Mouse (Mus musculus): ENCODE results near the gene Zfp968. TPM values are rescaled to one million over a fixed set of nuclear protein-coding genes. Genes with fewer than 3 reads are reported as not detected.

Gene Zfp968
- 1 to 10 TPM in 1 of 2 experiments, not detected in 1; 2.8 TPM for total RNA-seq (2023)

GRCm38 (mm10) chr2:175372136-175372535 lies at the start of gene Zfp968:
Gene Zfp968, plus strand, starts transcription at chr2:175372436.

GRCm38 (mm10) chr2:175338097-175338496 lies 34.1 kb upstream of the Zfp968 start, which contains the start of gene Gm4631:
Gene Gm4631, minus strand, starts transcription at chr2:175338197.

Other genes with a start within 250 kb of the Zfp968 start
- gene Gm14399, start 230.4 kb upstream of the Zfp968 start, total RNA-seq (2023) = 1 to 10 TPM; 1.5 to 1.9 TPM
- gene Gm14443, start 196.6 kb upstream of the Zfp968 start, total RNA-seq (2023) = under 1 TPM; 0.20 to 0.30 TPM
- 10 to 100 TPM; 14.5 to 22.2 TPM for gene Gm14391, start 165.5 kb upstream of the Zfp968 start, total RNA-seq (2023)
- 1 to 10 TPM; 2.1 to 2.5 TPM for gene Gm14440, start 97.3 kb upstream of the Zfp968 start, total RNA-seq (2023)
- 10 to 100 TPM in 1 of 2 experiments, 1 to 10 TPM in 1; 9.0 to 10.6 TPM for gene Gm4631, start 34.2 kb upstream of the Zfp968 start, total RNA-seq (2023)
- gene Gm4724, start 63.4 kb downstream of the Zfp968 start, total RNA-seq (2023) = not detected
- gene Zfp965, start 97.5 kb downstream of the Zfp968 start, total RNA-seq (2023) = 1 to 10 TPM; 1.2 to 7.2 TPM

Data from B cell, adult 67 days (primary cell).